8 mouse cellular contexts compared by ENCODE assay signal in genomic region chr5:47982941-47983701, GRCm38 (mm10). TPM values are rescaled to one million over a fixed set of nuclear protein-coding genes. Genes with fewer than 3 reads are reported as not detected.
DNase-seq lines count a peak whose midpoint lies in the region; ATAC-seq and TF ChIP-seq lines count a peak whose summit lies in the region.

Slit2 (plus strand) TSS chr5:47983138.

- H3K9ac ChIP-seq in heart, embryonic 14.5 days (ENCODE audit: low read length): peak within 1 kb of the TSS; percentile 79
- H3K9ac ChIP-seq in liver, embryonic 14.5 days (replicated peaks): peak within 1 kb of the TSS; percentile 48
- peak within 1 kb of the TSS; percentile 74 for H3K9ac ChIP-seq in neural tube, embryonic 11.5 days (ENCODE audit: low read length)

- WGBS in forebrain, embryonic 10.5 days: under 1% methylated on average over 66 of the region's 66 CpGs
- under 1% methylated on average over 65 of the region's 66 CpGs for WGBS in heart, embryonic 14.5 days
- under 1% methylated on average over 62 of the region's 66 CpGs for WGBS in liver, embryonic 14.5 days (ENCODE audit: insufficient replicate concordance)
- under 1% methylated on average over 64 of the region's 66 CpGs for WGBS in neural tube, embryonic 11.5 days

- H3K9me3 ChIP-seq in forebrain, embryonic 10.5 days: no peaks in the 10 kb centered on the region
- no peaks in the 10 kb centered on the region for H3K9me3 ChIP-seq in heart, embryonic 14.5 days (ENCODE audit: control insufficient read depth, low read length)
- no peaks in the 10 kb centered on the region for H3K9me3 ChIP-seq in liver, embryonic 14.5 days (ENCODE audit: control insufficient read depth, low read length)
- H3K9me3 ChIP-seq in neural tube, embryonic 11.5 days (ENCODE audit: control insufficient read depth, low read length): no peaks in the 10 kb centered on the region

- ATAC-seq in cerebellum, adult (ENCODE audit: insufficient number of reproducible peaks, low FRiP score, low TSS enrichment): no peak
- ATAC-seq in heart, embryonic 14.5 days (ENCODE audit: insufficient number of reproducible peaks, insufficient read depth, low FRiP score, low read depth): peak; percentile 77
- peak; percentile 85 for ATAC-seq in liver, embryonic 14.5 days (ENCODE audit: insufficient read depth)
- peak; percentile 86 for ATAC-seq in neural tube, embryonic 11.5 days (ENCODE audit: insufficient read depth, low FRiP score, low TSS enrichment)

- H3K27ac ChIP-seq in forebrain, embryonic 10.5 days: peak within 1 kb of the TSS; percentile 91
- H3K27ac ChIP-seq in heart, embryonic 14.5 days (replicated peaks in 1 of 2; ENCODE audit: control insufficient read depth in 1 of 2, insufficient read depth in 1 of 2, low read depth in 2 of 2, low read length in 2 of 2): peak within 1 kb of the TSS; percentile 46 to 73
- H3K27ac ChIP-seq in liver, embryonic 14.5 days: no peak within 1 kb of the TSS
- H3K27ac ChIP-seq in neural tube, embryonic 11.5 days (ENCODE audit: low read depth, low read length): peak within 1 kb of the TSS; percentile 77

- H3K4me3 ChIP-seq in forebrain, embryonic 10.5 days: peak within 1 kb of the TSS; percentile 80
- peak within 1 kb of the TSS; percentile 67 to 75 for H3K4me3 ChIP-seq in heart, embryonic 14.5 days (ENCODE audit: control insufficient read depth in 1 of 2, insufficient read depth in 1 of 2, low read depth in 1 of 2, low read length in 2 of 2)
- H3K4me3 ChIP-seq in liver, embryonic 14.5 days (ENCODE audit: insufficient read depth in 1 of 2, low read depth in 2 of 2, low read length in 2 of 2): peak within 1 kb of the TSS; percentile 55 to 69
- peak within 1 kb of the TSS; percentile 72 for H3K4me3 ChIP-seq in neural tube, embryonic 11.5 days (ENCODE audit: low read depth, low read length)

- peaks cover 57% of the 10 kb centered on the region for H3K4me1 ChIP-seq in forebrain, embryonic 10.5 days
- peaks cover 2 to 14% of the 10 kb centered on the region in 2 experiments; a peak in 2 of 4 replicates for H3K4me1 ChIP-seq in heart, embryonic 14.5 days (ENCODE audit: control insufficient read depth in 2 of 2, insufficient read depth in 2 of 2, low read length in 2 of 2)
- H3K4me1 ChIP-seq in liver, embryonic 14.5 days (replicated peaks; ENCODE audit: control insufficient read depth in 2 of 2, insufficient read depth in 2 of 2, low read length in 1 of 2): no peaks in the 10 kb centered on the region
- H3K4me1 ChIP-seq in neural tube, embryonic 11.5 days (ENCODE audit: control insufficient read depth, insufficient read depth, low read length): peaks cover 9% of the 10 kb centered on the region

- peaks cover 39% of the 10 kb centered on the region for H3K27me3 ChIP-seq in forebrain, embryonic 10.5 days (ENCODE audit: poor library complexity, severe bottlenecking)
- peaks cover 10% of the 10 kb centered on the region for H3K27me3 ChIP-seq in heart, embryonic 14.5 days (ENCODE audit: control insufficient read depth, insufficient read depth, low read length)
- peaks cover 38% of the 10 kb centered on the region for H3K27me3 ChIP-seq in liver, embryonic 14.5 days (ENCODE audit: control insufficient read depth, insufficient read depth, low read length)
- no peaks in the 10 kb centered on the region for H3K27me3 ChIP-seq in neural tube, embryonic 11.5 days (ENCODE audit: control insufficient read depth, insufficient read depth, low read length)

- TF ChIP-seq CTCF in liver, embryonic 14.5 days (IDR thresholded peaks at IDR 0.05; ENCODE audit: low read depth): no peak

- peak within 1 kb of the TSS; percentile 97 for H3K4me2 ChIP-seq in heart, embryonic 14.5 days (ENCODE audit: low read length)
- peak within 1 kb of the TSS; percentile 82 for H3K4me2 ChIP-seq in liver, embryonic 14.5 days (ENCODE audit: low read depth)
- H3K4me2 ChIP-seq in neural tube, embryonic 11.5 days (ENCODE audit: low read depth): peak within 1 kb of the TSS; percentile 97

- TF ChIP-seq EP300 in liver, embryonic 14.5 days (IDR thresholded peaks at IDR 0.05; ENCODE audit: low read depth): no peak

- H3K36me3 ChIP-seq in forebrain, embryonic 10.5 days (replicated peaks): no peaks in the 10 kb centered on the region
- H3K36me3 ChIP-seq in heart, embryonic 14.5 days (ENCODE audit: control insufficient read depth, insufficient read depth, low read length): no peaks in the 10 kb centered on the region
- H3K36me3 ChIP-seq in liver, embryonic 14.5 days (replicated peaks; ENCODE audit: control insufficient read depth, insufficient read depth, low read depth): no peaks in the 10 kb centered on the region
- H3K36me3 ChIP-seq in neural tube, embryonic 11.5 days (ENCODE audit: control insufficient read depth, insufficient read depth, low read length): no peaks in the 10 kb centered on the region

- peak; percentile 90 to 94 for DNase-seq in cerebellum, postnatal 10 days
- peak; percentile 92 for DNase-seq in forebrain, embryonic 10.5 days (ENCODE audit: extremely low spot score, low spot score)
- DNase-seq in kidney, postnatal 10 days: peak; percentile 93
- peak; percentile 31 to 37 (median 34) for DNase-seq in liver, embryonic 14.5 days (ENCODE audit: low read depth in 3 of 3, low spot score in 3 of 3)
- DNase-seq in neural tube, embryonic 11.5 days (ENCODE audit: low spot score): peak; percentile 91
- peak; percentile 94 for DNase-seq in testis, postnatal 10 days (ENCODE audit: low spot score)

RNA-seq across cellular contexts. Expression of gene Slit2, which starts in this region (rescaled TPM):
- polyA plus RNA-seq in forebrain, embryonic 10.5 days (2016; fragmentation: Nextera tagmentation; extraction: Ambion mirVana): 23.9 and 29.8 TPM in 2 replicates
- polyA plus RNA-seq in heart, embryonic 14.5 days (2014; fragmentation: Nextera tagmentation; extraction: Ambion mirVana): 47.0 TPM in 2 replicates
- 0.28 and 0.41 TPM in 2 replicates for polyA plus RNA-seq in liver, embryonic 14.5 days (2012; rRNA removed)
- 0.32 and 0.45 TPM in 2 replicates for polyA plus RNA-seq in liver, embryonic 14.5 days (2014; fragmentation: Nextera tagmentation; extraction: Ambion mirVana)
- polyA plus RNA-seq in neural tube, embryonic 11.5 days (2014; fragmentation: Nextera tagmentation; extraction: Ambion mirVana): 104 and 127 TPM in 2 replicates

Comparison
In these comparisons a context has a peak if more than half of its experiments do, and no peak if none do; other contexts are left out.
1. RNA of gene Slit2 (polyA plus RNA-seq): 104 to 127 TPM in neural tube, embryonic 11.5 days, 47.0 TPM in heart, embryonic 14.5 days and 23.9 to 29.8 TPM in forebrain, embryonic 10.5 days; 0.28 to 0.45 TPM in liver, embryonic 14.5 days; every median in the first group is over 10 times any median in the second.
2. Peak in DNase-seq, ATAC-seq, H3K4me3 ChIP-seq, H3K9ac ChIP-seq and H3K4me2 ChIP-seq in liver, embryonic 14.5 days; RNA of the gene not detected or under 1 TPM.
3. DNase-seq: peak in every context shown above with its lines; median percentile 94 in testis, postnatal 10 days; 93 in kidney, postnatal 10 days; 92 in cerebellum, postnatal 10 days; 92 in forebrain, embryonic 10.5 days; 91 in neural tube, embryonic 11.5 days; 34 in liver, embryonic 14.5 days.
4. Peak in every context shown above with its lines, with median percentiles within 50 percentile points of each other: H3K4me3 ChIP-seq, H3K4me2 ChIP-seq and H3K9ac ChIP-seq.